47 mouse cellular contexts compared by ENCODE assay signal in genomic region chr15:75186291-75186690, GRCm38 (mm10). TPM values are rescaled to one million over a fixed set of nuclear protein-coding genes. Genes with fewer than 3 reads are reported as not detected.
"Had no signal": no experiment of that assay in that cellular context is flagged by ENCODE, and none has a peak within 500 bp of the region (broad histone marks: within the 10 kb centered on the region; RNA-seq: fewer than 3 reads in every experiment).

No protein-coding gene starts in this region.

- H3K4me1 ChIP-seq: heart, embryonic 12.5 days; heart, embryonic 13.5 days; heart, embryonic 15.5 days; hindbrain, embryonic 10.5 days; hindbrain, embryonic 12.5 days; hindbrain, embryonic 13.5 days; hindbrain, embryonic 15.5 days; intestine, embryonic 15.5 days; kidney, embryonic 15.5 days had no signal

- DNase-seq: heart, postnatal 10 days; heart, postnatal 14 days; heart, postnatal 36 days; heart, postnatal 4 days; kidney, adult 11 months; kidney, adult 18-20 months; kidney, adult 2 months; kidney, adult 8-10 months; kidney, adult 9 months; kidney, postnatal 10 days; kidney, postnatal 14 days; kidney, postnatal 25 days; kidney, postnatal 36 days; kidney, postnatal 4 days; layer of hippocampus, adult 9-11 months; layer of hippocampus, postnatal 36 days had no signal

- H3K36me3 ChIP-seq: heart, embryonic 12.5 days; heart, embryonic 13.5 days; heart, embryonic 15.5 days; hindbrain, embryonic 10.5 days; hindbrain, embryonic 12.5 days; hindbrain, embryonic 13.5 days; hindbrain, embryonic 15.5 days; intestine, embryonic 15.5 days; kidney, embryonic 15.5 days had no signal

- H3K27ac ChIP-seq: heart, embryonic 13.5 days; heart, embryonic 15.5 days; hindbrain, embryonic 10.5 days; hindbrain, embryonic 12.5 days; hindbrain, embryonic 13.5 days; hindbrain, embryonic 14.5 days; hindbrain, embryonic 15.5 days; hindbrain, postnatal 0 days; intestine, embryonic 15.5 days; kidney, embryonic 15.5 days; kidney, postnatal 0 days; layer of hippocampus, adult 2 months; left cerebral cortex, adult 2 months had no signal

- H3K9me3 ChIP-seq: heart, embryonic 12.5 days; heart, embryonic 13.5 days; heart, embryonic 15.5 days; hindbrain, embryonic 10.5 days; hindbrain, embryonic 12.5 days; hindbrain, embryonic 13.5 days; hindbrain, embryonic 15.5 days; intestine, embryonic 15.5 days; kidney, embryonic 15.5 days had no signal

- H3K4me3 ChIP-seq: heart, embryonic 12.5 days; heart, embryonic 13.5 days; heart, embryonic 15.5 days; hindbrain, embryonic 10.5 days; hindbrain, embryonic 12.5 days; hindbrain, embryonic 13.5 days; hindbrain, embryonic 15.5 days; intestine, embryonic 15.5 days; kidney, embryonic 15.5 days; layer of hippocampus, adult 2 months; left cerebral cortex, adult 2 months had no signal

- H3K27me3 ChIP-seq: heart, embryonic 12.5 days; heart, embryonic 13.5 days; heart, embryonic 15.5 days; hindbrain, embryonic 12.5 days; hindbrain, embryonic 13.5 days; hindbrain, embryonic 15.5 days; intestine, embryonic 15.5 days; kidney, embryonic 15.5 days had no signal

RNA-seq across cellular contexts. Expression of gene BC025446, which starts 29.9 kb away (rescaled TPM):
- total RNA-seq: heart, postnatal 10 days; heart, postnatal 14 days; heart, postnatal 36 days; heart, postnatal 4 days; hematopoietic stem cell, adult 5-6 weeks; hindbrain, postnatal 0 days; layer of hippocampus, adult 18-20 months; layer of hippocampus, adult 2 months; layer of hippocampus, adult 8-10 months; layer of hippocampus, postnatal 10 days; layer of hippocampus, postnatal 14 days; layer of hippocampus, postnatal 25 days; layer of hippocampus, postnatal 36 days; left cerebral cortex, adult 18-20 months; left cerebral cortex, adult 2 months; left cerebral cortex, adult 8-10 months had no signal
- polyA plus RNA-seq: heart, embryonic 11.5 days; heart, embryonic 12.5 days; heart, embryonic 13.5 days; heart, embryonic 14.5 days; heart, embryonic 15.5 days; heart, embryonic 16.5 days; heart, postnatal 0 days; hindbrain, embryonic 10.5 days; hindbrain, embryonic 11.5 days; hindbrain, embryonic 12.5 days; hindbrain, embryonic 13.5 days; hindbrain, embryonic 14.5 days; hindbrain, embryonic 15.5 days; hindbrain, embryonic 16.5 days; hindbrain, postnatal 0 days; inflammation-experienced regulatory T-cells, adult 6 months had no signal

RNA-seq across cellular contexts. Expression of gene Ly6g, which starts 31.3 kb away (rescaled TPM):
- total RNA-seq: heart, postnatal 10 days; heart, postnatal 14 days; heart, postnatal 36 days; hindbrain, postnatal 0 days; layer of hippocampus, adult 18-20 months; layer of hippocampus, adult 2 months; layer of hippocampus, adult 8-10 months; layer of hippocampus, postnatal 10 days; layer of hippocampus, postnatal 14 days; layer of hippocampus, postnatal 25 days; layer of hippocampus, postnatal 36 days; left cerebral cortex, adult 18-20 months; left cerebral cortex, adult 2 months; left cerebral cortex, adult 8-10 months had no signal
- polyA plus RNA-seq: heart, embryonic 11.5 days; heart, embryonic 12.5 days; heart, embryonic 13.5 days; heart, embryonic 14.5 days; heart, embryonic 15.5 days; heart, postnatal 0 days; hindbrain, embryonic 10.5 days; hindbrain, embryonic 11.5 days; hindbrain, embryonic 12.5 days; hindbrain, embryonic 13.5 days; hindbrain, embryonic 14.5 days; hindbrain, embryonic 15.5 days; hindbrain, embryonic 16.5 days; inflammation-experienced regulatory T-cells, adult 6 months; intestine, embryonic 14.5 days; intestine, embryonic 15.5 days; large intestine, adult 2 months had no signal
